Mouse (Mus musculus) T-helper 17 cell (primary cell): ENCODE results near the gene E2f3.

ENCODE experiments used
- in situ Hi-C, 2 experiments: fragments of 300-600 bp; cut with MboI, MseI; formaldehyde crosslinking; loops; 1 replicate in 1 of 2; 2 replicates in 1 of 2; pipeline ENCODE4 v1.15.1; 2025; ENCODE audit warnings: high pct_unique_total_duplicates in 2 of 2

E2f3 gene

DNA sequence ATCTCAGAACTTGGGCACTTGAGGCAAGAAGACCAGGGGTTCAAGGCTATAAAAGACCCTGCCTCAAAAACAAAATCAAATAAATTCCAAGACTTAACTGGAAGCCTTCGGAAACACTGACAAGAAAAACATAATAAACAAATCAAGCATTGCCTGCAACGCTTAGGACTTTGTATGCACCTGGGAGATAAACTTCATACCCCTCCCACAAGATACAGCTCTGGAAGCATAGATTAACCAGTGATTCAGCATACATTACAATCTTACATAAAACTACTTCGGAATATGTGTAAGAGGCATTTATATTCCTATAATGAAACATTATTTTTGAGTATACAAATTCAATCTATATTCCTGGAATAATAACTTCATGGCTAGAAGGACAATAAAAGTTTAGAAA lies 3.5 kb downstream of the E2f3 start:
- in situ Hi-C loops, result loop anchor here in 1 of 2 experiments (5.0 kb wide), 2 partner anchors 55 to 1025 kb away; no protein-coding TSS in a partner anchor

DNA sequence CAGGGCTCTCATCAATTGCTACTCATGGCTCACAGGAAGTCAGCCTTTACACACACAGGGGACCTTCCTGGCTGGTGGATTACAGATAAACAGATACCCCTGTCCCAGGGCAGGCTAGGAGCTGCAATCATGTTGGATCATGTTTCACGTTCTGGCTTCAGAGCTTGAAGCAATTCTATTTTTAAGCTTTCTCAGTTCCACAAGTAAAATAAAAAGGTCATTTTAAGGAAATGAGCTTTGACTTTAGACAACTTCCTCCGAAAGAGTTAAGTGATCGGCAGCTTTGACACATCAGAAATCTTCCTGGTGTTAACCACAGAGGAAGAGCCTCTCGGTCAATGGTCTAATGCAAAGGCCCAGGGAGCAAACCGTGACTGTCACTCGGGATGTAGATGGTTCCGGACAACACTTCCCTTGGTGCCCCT lies 6.7 kb downstream of the E2f3 start:
- in situ Hi-C loops, result no loop called here

- in situ Hi-C loops, result no loop called here
Measured at GRCm38 (mm10) chr13:29977358-29977757, 8.5 kb downstream of the E2f3 start.

- in situ Hi-C loops, result no loop called here
Measured at GRCm38 (mm10) chr13:29974066-29974465, 11.8 kb downstream of the E2f3 start.

DNA sequence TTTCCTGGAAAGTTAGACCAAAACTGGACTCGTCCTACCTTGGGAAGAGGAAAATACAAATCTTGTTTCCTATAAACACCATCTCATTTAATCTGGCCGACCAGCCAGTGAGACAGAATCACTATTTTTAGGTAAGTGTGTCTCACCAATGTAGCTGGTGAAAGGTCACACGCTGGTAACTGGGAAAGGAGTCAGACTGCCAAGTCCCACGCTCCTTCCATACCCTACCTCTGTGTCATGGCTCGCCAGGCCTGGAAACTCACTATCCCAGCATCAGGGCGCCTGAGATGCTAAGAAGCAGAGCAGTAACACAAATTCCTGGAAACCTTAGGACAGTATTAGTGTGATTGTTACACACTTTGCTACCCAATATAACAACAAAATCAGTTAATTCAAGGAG lies 12.3 kb downstream of the E2f3 start:
- in situ Hi-C loops, result no loop called here

- in situ Hi-C loops, result no loop called here
Measured at GRCm38 (mm10) chr13:29970333-29970732, 15.5 kb downstream of the E2f3 start.

DNA sequence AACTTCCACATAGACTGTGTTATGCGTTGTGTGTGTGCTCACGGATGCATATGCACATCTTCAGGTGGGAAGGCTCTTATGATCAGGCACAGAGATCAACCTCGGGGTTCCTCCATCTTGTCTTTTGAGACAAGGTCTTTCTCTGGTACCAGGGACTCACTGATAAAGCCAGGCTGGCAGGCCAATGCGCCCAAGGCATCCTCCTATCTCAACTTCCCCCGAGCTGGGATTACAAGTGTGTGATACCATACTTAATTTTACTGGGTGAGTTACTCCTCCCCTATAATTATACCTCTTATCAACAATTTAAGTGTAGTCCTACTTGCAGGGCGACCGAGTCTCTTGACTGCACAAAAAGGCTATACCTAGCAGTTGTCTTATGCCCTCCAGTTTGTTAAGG lies 17.2 kb downstream of the E2f3 start:
- in situ Hi-C loops, result no loop called here

DNA sequence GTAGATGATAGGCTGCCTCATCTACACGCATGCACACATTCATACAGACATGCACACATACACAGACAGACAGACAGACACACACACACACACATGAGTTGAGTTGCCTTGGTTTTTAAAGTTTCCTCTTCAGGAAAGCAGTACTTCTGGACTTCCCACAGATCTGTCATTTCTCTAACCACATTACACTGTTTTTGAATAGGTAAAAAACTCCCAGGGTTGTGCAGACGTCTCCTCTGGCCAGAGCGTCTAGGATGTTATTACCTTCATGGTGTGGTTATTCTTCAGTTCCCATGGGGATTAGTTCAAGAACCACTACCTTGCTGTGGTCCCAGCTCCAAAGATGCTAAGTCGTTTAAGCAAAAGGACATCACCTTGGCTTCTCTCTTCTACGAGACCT lies 18.5 kb downstream of the E2f3 start:
- in situ Hi-C loops, result no loop called here

DNA sequence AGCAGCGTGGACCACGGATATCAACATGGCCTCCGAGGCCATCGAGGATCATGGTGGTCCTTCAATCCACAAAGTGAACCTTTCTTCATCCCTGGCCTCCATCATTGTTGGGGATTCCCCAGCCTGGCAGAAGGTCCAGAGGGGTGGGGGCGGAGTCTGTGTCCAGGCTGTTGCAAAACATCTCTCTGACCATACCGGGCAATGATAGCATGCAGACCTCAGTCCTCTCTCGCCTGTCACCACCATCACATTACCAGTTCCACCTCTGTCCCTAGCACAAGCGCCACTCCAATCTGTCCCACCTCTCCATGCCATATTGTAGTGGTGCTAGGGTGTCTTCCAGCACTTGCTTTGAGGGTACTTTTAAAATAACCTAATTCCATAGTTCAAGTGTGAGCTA lies 18.9 kb downstream of the E2f3 start:
- in situ Hi-C loops, result no loop called here

DNA sequence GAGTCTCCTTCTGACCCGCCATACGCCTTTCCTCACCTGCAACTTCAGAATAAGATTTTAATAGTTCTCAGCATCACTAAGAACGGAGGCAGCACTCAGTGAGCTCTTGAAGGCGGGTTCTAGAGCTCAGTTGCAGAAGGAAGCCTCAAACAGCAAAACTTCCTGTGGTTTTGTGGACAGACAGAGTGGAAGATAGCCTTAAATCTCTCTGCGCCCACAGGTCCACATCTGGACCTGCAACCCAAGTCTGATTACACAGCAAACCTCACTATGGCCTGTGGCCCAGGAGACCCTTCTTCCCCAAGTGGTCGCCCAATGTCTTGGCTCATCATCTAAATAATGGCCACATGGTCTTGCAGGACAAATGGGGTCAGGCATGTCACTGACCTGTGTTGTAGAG lies 21.8 kb downstream of the E2f3 start:
- in situ Hi-C loops, result no loop called here

GRCm38 (mm10) chr13:29960416-29960815 lies 25.4 kb downstream of the E2f3 start:
- in situ Hi-C loops, result no loop called here

DNA sequence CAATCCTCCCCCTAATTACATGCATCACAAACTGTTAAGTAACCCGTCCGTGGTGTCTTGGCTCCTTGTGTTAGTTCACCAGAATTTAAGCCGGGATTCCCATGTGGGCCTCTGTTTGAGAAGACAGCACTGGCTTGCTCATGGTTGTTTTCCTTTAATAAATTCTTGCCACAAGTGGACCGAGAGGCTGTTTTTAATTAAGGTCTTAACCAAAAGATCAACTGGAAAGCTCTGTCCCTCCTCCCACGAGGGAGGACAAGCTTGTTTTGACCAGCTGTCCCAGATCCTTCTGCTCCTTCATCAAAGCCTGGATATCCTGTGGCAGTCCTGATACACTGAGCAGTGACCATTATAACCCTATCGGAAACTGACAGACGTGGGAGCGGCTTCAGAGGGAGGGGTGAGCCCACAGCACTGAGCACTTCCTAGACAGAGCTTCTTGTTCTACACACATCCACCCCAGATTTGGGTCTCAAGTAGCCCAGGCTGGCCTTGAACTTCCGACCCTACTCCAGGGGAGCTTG lies 28.1 kb downstream of the E2f3 start:
- in situ Hi-C loops, result no loop called here

- in situ Hi-C loops, result no loop called here
Measured at GRCm38 (mm10) chr13:29956821-29957421, 28.9 kb downstream of the E2f3 start.

GRCm38 (mm10) chr13:29955296-29955695 lies 30.6 kb downstream of the E2f3 start:
- in situ Hi-C loops, result no loop called here

- in situ Hi-C loops, result no loop called here
Measured at GRCm38 (mm10) chr13:29954741-29955140, 31.1 kb downstream of the E2f3 start.

DNA sequence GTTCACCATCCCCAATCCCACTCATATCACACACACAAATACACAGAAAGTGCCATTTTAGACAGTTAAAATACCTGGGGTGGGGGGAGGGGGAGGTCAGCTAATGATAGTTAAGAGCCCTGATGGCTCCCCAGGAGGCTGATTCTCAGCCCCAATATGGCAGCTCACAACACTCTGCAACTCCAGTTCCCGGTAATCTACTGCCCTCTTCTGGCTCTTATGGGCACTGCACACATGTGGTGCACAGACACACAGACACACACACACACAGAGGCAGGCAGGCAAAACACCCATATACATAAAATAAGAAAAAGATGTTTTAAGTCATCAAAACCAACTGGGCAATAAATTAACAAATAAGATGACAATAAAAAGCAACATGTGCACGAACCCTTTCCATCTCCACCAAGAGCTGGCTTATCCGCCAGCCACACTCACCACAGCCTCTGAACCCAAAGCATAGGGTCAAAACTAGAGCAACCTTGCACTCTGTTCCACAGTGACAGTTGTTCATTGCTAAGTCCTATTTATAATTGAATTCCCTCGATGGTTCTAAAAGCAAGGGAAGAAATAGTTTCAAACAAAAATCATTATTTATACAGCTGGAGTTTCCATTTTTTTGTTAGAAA lies 32.3 kb downstream of the E2f3 start:
- in situ Hi-C loops, result no loop called here

DNA sequence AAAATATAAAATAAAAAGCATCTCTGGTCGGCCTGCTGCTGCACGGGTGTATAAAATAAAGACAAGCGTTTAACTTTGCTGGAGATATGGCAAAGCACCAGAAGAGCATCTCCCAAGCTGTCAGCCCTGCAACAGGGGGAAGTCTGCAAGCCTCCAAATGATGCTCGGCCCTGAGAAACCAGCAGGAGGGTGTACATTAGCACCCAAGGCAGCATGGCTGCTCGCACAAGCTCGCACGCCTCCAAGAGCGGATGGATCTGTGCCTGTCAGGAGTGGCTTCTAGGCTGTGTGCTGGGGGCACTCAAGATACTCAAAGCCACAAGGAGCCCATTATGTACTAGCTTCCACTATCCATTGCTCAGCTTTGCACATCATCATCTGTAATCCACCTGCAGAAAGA lies 39.8 kb downstream of the E2f3 start:
- in situ Hi-C loops, result no loop called here

DNA sequence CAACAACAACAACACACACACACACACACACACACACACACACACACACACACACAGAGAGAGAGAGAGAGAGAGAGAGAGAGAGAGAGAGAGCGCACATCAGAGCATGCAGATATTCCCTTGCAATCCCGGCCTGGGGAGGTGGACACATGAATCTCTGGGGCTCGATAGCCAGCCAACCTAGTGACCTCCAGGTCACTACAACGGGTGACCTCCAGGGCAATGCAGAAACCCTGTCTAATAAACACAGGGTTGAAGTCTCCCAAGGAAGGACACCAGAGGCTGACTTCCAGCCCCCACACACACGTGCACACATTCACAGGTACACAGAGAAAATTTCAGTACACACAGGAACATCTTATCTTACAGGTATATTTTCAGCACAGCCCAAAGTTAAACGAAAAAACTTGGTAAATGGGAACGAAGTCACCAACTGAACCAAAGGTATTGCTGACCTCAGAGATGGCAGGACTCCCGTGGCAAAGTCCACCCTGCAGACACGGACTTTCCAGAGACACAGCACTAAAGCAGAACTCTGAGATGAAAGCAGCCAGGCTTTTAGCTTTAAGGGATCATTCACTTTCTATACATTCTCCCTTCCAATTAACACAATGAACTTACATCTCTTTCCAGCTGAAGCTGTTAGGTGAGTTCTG lies 40.8 kb downstream of the E2f3 start:
- in situ Hi-C loops, result no loop called here

GRCm38 (mm10) chr13:29944493-29944892 lies 41.4 kb downstream of the E2f3 start:
- in situ Hi-C loops, result no loop called here

GRCm38 (mm10) chr13:29943541-29944039 lies 42.3 kb downstream of the E2f3 start:
- in situ Hi-C loops, result no loop called here

DNA sequence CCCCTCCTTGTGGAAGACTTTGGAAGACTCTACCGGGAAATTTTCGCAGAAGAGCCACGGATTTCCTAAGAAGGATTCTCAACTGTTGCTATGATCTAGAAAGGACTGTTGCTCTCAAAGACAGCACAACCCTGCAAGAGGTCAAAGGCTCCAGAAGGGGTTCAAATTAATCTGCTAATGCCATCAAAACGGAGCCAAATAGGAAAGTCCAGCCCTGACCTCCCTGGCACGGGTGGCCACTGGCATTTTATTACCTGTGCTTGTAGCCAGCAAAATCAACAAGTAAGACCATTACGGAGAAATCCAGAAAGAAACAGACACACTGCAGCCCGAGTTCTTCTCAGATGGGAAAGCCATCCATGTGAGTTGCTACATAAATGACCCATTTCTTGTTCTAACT lies 45.8 kb downstream of the E2f3 start:
- in situ Hi-C loops, result no loop called here

DNA sequence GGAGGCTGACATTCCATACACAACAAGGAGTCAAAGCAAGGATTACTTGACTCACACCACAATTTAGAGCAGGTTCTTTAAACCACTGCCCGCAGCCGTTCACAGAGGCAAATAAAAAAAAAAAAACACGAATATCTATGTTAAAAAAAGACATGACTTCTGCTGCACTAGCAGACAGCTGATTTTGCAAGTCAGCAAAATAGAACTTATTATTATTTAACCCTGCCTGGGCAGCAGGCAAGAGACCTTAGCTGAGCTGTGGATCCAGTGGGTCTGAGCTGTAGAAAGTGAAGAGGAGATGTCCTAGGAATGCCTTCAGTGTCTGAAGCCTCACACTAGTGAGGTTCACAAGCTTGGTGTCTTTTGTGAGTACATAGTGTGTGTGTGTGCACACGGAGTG lies 46.5 kb downstream of the E2f3 start:
- in situ Hi-C loops, result no loop called here

DNA sequence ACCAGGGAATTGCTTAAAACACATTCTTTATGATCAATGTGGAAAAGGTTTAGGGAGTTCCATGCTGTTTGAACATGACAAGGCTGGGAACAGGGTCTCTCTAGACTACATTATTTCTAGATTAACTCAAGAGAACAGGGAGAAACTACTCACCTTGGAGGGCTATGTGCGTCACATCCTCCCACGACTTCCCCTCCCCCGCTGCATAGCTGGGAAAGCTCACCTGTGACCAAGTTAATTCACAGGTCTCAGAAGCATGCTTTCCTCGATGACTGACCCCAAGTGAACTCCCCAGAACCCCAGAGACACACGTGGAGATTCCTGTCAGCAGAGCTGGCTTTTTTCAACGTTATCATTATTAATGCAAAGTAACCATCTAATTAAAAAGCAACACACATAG lies 47.1 kb downstream of the E2f3 start:
- in situ Hi-C loops, result no loop called here
